Mouse (Mus musculus) ES-E14 (cell line): ENCODE measurements around the gene Erc2. TPM values are rescaled to one million over a fixed set of nuclear protein-coding genes. Genes with fewer than 3 reads are reported as not detected.

Source experiments
- DNase-seq: peaks from one replicate; pipeline ENCODE4 v3.0.0-alpha.2; 2013; ENCODE audit warnings: low read depth, low spot score
- H3K27ac ChIP-seq: 2 replicates; pipeline ENCODE4 v1.5.1; 2012; ENCODE audit warnings: low read depth, mild to moderate bottlenecking, low read length, moderate library complexity, mixed read lengths; ENCODE audit not compliant: poor library complexity, insufficient read depth, severe bottlenecking
- H3K36me3 ChIP-seq: 2 replicates; pipeline ENCODE4 v1.6.1; 2012; ENCODE audit warnings: mild to moderate bottlenecking, low read length, moderate library complexity, mixed read lengths; ENCODE audit not compliant: control insufficient read depth, poor library complexity, insufficient read depth, severe bottlenecking
- H3K4me1 ChIP-seq, 2 experiments: fragments of 150-350 bp in 1 of 2; sonication (generic) in 1 of 2; 2 replicates each; pipeline ENCODE4 v1.6.1; 2012; ENCODE audit warnings: low read length in 2 of 2, mild to moderate bottlenecking in 1 of 2, mixed read lengths in 1 of 2; ENCODE audit not compliant: control insufficient read depth in 2 of 2, insufficient read depth in 2 of 2, poor library complexity in 1 of 2
- H3K4me3 ChIP-seq, 2 experiments: fragments of 150-350 bp in 1 of 2; sonication (generic) in 1 of 2; 2 replicates each; pipeline ENCODE4 v1.5.1; 2012; ENCODE audit warnings: low read length in 2 of 2, low read depth in 1 of 2, mild to moderate bottlenecking in 1 of 2, mixed read lengths in 1 of 2; ENCODE audit not compliant: insufficient read depth in 1 of 2, poor library complexity in 1 of 2, severe bottlenecking in 1 of 2
- H3K9ac ChIP-seq: 2 replicates; pipeline ENCODE4 v1.6.1; 2012; ENCODE audit warnings: low read depth, mild to moderate bottlenecking, low read length, mixed read lengths; ENCODE audit not compliant: poor library complexity, insufficient read depth, severe bottlenecking
- H3K9me3 ChIP-seq: fragments of 150-350 bp; sonication (generic); 2 replicates; pipeline ENCODE4 v1.6.1; 2012; ENCODE audit warnings: low read depth, mild to moderate bottlenecking, low read length; ENCODE audit not compliant: control insufficient read depth, insufficient read depth
- CHD2 ChIP-seq: IDR thresholded peaks from 2 replicates; pipeline ENCODE4 v1.6.1; 2014; ENCODE audit warnings: mild to moderate bottlenecking, low read depth, low read length, inconsistent platforms
- HCFC1 ChIP-seq: IDR thresholded peaks from 2 replicates; pipeline ENCODE4 v1.6.1; 2012; ENCODE audit warnings: low read length, inconsistent platforms, borderline replicate concordance; ENCODE audit not compliant: insufficient read depth
- MAFK ChIP-seq: IDR thresholded peaks from 2 replicates; pipeline ENCODE4 v1.6.1; 2014; ENCODE audit warnings: mild to moderate bottlenecking, low read depth, low read length, inconsistent platforms; ENCODE audit not compliant: insufficient read depth
- ZC3H11A ChIP-seq: IDR thresholded peaks from 2 replicates; pipeline ENCODE4 v1.6.1; 2012; ENCODE audit warnings: low read depth, mild to moderate bottlenecking, inconsistent platforms, low read length, borderline replicate concordance
- ZNF384 ChIP-seq: IDR thresholded peaks from 2 replicates; pipeline ENCODE4 v1.6.1; 2012; ENCODE audit warnings: low read depth, low read length, inconsistent platforms
- in situ Hi-C, 2 experiments: fragments of 600-800 bp; cut with MboI; formaldehyde crosslinking; loops; one replicate each; pipeline ENCODE4 v1.15.1; 2025; ENCODE audit warnings: low sequenced_read_pairs in 2 of 2, inconsistent platforms in 1 of 2; ENCODE audit not compliant: unreplicated experiment in 2 of 2
- total RNA-seq: library from RNA; depleted of rRNA; stranded (reverse); fragments of 300-350 nt; gene quantifications from 2 replicates; pipeline ENCODE4 v1.2.3, GENCODE M21; 2012

Erc2 gene
- total RNA-seq, 1 experiment: 9.1 TPM

- Histone ChIP-seq H3K9ac (no peak overlapping the region), H3K4me1 (no peaks in the 10 kb centered on the region), H3K27ac (no peak overlapping the region), H3K36me3 (no peaks in the 10 kb centered on the region), H3K9me3 (no peaks in the 10 kb centered on the region), H3K4me3 (no peak overlapping the region)
- in situ Hi-C loops: no loop called here
- no peak for DNase-seq
- TF ChIP-seq MAFK (no peak), ZC3H11A (no peak), HCFC1 (no peak), CHD2 (no peak), ZNF384 (no peak)
Observed at GRCm38 (mm10) chr14:27778503-27778902, 156.3 kb downstream of the Erc2 start.

DNA sequence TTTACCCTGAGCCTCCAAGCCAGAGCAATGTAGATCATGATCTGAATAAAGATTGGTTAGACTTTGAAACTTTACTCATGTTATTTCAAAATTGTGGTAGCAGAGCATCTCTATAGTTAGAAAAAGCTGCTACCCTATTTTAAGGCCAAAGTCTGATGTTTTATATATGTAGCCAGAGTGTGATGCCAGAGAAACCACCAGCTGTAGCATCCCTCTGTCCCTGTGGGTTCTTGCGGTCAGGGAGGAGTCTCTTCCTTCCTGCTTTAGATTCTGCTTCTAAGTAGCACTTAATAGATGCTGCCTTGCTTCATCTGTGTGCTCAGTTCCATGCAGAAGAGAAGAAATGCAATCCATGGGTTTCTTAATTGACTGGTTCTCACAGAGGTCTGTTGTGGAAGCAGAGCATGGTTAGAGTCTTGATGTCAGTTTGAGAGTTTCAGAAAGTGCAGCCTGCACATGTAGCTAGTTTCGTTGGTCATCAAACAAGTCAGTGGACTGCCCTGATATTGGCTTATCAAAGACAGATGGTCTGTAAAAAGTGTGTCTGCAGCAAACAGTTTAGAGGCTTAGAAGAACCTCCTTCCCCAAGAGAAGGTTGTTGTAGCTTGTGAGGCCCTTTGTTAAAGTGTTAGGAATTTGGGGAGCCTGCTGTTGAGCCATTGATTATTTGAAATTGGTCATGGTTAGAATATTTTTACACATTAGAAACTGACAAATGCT is 156.9 kb downstream of the Erc2 start:
- Histone ChIP-seq H3K36me3 (no peaks in the 10 kb centered on the region), H3K4me1 (no peaks in the 10 kb centered on the region), H3K4me3 (no peak overlapping the region), H3K9ac (no peak overlapping the region), H3K9me3 (no peaks in the 10 kb centered on the region), H3K27ac (no peak overlapping the region)
- no peak for DNase-seq
- TF ChIP-seq CHD2 (no peak), MAFK (no peak), HCFC1 (no peak), ZNF384 (no peak), ZC3H11A (no peak)
- in situ Hi-C loops: no loop called here

DNA sequence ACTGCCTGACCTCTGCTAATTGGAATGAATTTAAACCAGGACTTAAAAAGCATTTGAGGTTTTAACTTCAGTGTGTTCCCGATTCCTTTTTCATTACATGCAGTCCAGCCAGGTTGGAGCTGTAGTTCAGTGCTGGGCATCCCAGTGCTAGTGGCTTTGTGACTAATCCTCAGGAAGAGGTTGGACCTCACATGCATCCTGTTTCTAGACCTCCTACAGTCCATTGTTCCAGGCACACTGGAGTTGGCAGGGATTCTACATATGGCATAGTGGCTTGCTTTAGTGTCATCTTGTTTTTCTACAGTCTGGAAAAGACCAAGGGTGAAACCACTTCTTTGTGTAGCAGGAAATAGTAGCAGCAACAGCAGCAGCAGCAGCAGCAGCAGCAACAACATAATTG is 159.0 kb downstream of the Erc2 start:
- DNase-seq: no peak
- no peak overlapping the region for H3K27ac ChIP-seq

DNA sequence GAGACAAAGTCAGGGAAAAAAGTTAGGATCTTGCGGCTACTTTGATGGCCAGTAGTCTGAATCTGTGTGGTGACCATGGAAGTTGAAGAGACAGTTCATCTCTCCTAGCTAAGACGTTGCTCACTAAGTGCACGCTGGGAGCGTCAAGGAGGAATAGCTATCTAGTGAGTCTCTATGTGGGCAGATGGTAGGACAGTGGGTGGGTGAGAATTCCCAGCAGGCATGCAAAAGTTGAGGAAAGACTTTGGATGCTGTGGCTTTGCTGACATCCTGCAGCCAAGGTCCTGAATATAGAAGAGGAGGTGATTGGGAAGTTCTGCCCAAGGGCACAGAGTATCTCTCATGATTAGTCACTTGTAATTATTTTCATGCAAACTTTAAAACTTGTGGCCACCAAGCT is 162.6 kb downstream of the Erc2 start:
- H3K4me1 ChIP-seq: no peaks in the 10 kb centered on the region
- no peaks in the 10 kb centered on the region for H3K9me3 ChIP-seq
- no peak overlapping the region for H3K27ac ChIP-seq
- in situ Hi-C loops: no loop called here
- H3K9ac ChIP-seq: no peak overlapping the region
- DNase-seq: no peak
- no peaks in the 10 kb centered on the region for H3K36me3 ChIP-seq
- TF ChIP-seq CHD2 (no peak), HCFC1 (no peak), ZC3H11A (no peak), MAFK (no peak), ZNF384 (no peak)
- H3K4me3 ChIP-seq: no peak overlapping the region

More for the DNA sequence above, 159.0 kb downstream of the Erc2 start:
- Histone ChIP-seq H3K4me3 (no peak overlapping the region), H3K36me3 (no peaks in the 10 kb centered on the region), H3K9me3 (no peaks in the 10 kb centered on the region), H3K4me1 (no peaks in the 10 kb centered on the region), H3K9ac (no peak overlapping the region)
- TF ChIP-seq MAFK (no peak), HCFC1 (no peak), ZNF384 (no peak)
- in situ Hi-C loops: no loop called here
